Mouse (Mus musculus) cortical plate, adult 2 months (tissue): ENCODE measurements around the gene Plppr3.

ENCODE experiments used
- CTCF ChIP-seq: fragments of 200-500 bp; IDR thresholded peaks from 2 replicates; pipeline ENCODE4 v1.5.1; 2011; ENCODE audit warnings: mild to moderate bottlenecking, control low read depth, low read length; ENCODE audit not compliant: insufficient read depth; ENCODE audit errors: extremely low read depth
- POLR2A ChIP-seq: fragments of 200-500 bp; IDR thresholded peaks from 2 replicates; pipeline ENCODE4 v1.6.1; 2011; ENCODE audit warnings: mild to moderate bottlenecking, low read length, control low read depth; ENCODE audit not compliant: insufficient read depth; ENCODE audit errors: extremely low read depth

- no peak for TF ChIP-seq CTCF
- TF ChIP-seq POLR2A, result no peak
Observed at GRCm38 (mm10) chr10:79822372-79822771, 52.1 kb downstream of the Plppr3 start.
